Mouse (Mus musculus): ENCODE results near the gene Comtd1. TPM values are rescaled to one million over a fixed set of nuclear protein-coding genes. Genes with fewer than 3 reads are reported as not detected.

Gene Comtd1
- total and polyA plus RNA-seq, 2 experiments: 4.1 to 8.6 TPM

- Histone ChIP-seq H3K9ac (ENCODE audit: low read depth, low read length) (no peak overlapping the region), H3K27ac (replicated peaks; ENCODE audit: insufficient read depth, low read depth, low read length) (no peak overlapping the region), H3K4me1 (ENCODE audit: control insufficient read depth, insufficient read depth, low read length) (no peaks in the 10 kb centered on the region), H3K4me3 (ENCODE audit: insufficient read depth, low read depth, low read length) (no peak overlapping the region), H3K79me2 (ENCODE audit: control insufficient read depth, insufficient read depth, low read length) (no peaks in the 10 kb centered on the region), H3K36me3 (ENCODE audit: control insufficient read depth, insufficient read depth, low read length) (no peaks in the 10 kb centered on the region), H3K27me3 (ENCODE audit: control insufficient read depth, insufficient read depth, low read length) (no peaks in the 10 kb centered on the region)
- 76% methylated on average over 7 of the region's 7 CpGs for WGBS
- DNase-seq (ENCODE audit: extremely low read depth, low read depth, low spot score): no peak
- TF ChIP-seq CTCF (IDR thresholded peaks at IDR 0.05; ENCODE audit: low read depth, low read length): no peak
- no peak for TF ChIP-seq POLR2A (IDR thresholded peaks at IDR 0.05; ENCODE audit: extremely low read depth, insufficient read depth, low read length)
Measured at GRCm38 (mm10) chr14:21866291-21866690, 17.5 kb upstream of the Comtd1 start.

GRCm38 (mm10) chr14:21856886-21857285 lies 8.1 kb upstream of the Comtd1 start:
- Histone ChIP-seq H3K36me3 (ENCODE audit: control insufficient read depth, insufficient read depth, low read length) (no peaks in the 10 kb centered on the region), H3K4me1 (ENCODE audit: control insufficient read depth, insufficient read depth, low read length) (peaks cover 8% of the 10 kb centered on the region; the same call in 1 of the 2 replicates), H3K9ac (ENCODE audit: low read depth, low read length) (no peak overlapping the region), H3K4me3 (ENCODE audit: insufficient read depth, low read depth, low read length) (no peak overlapping the region), H3K27me3 (ENCODE audit: control insufficient read depth, insufficient read depth, low read length) (no peaks in the 10 kb centered on the region), H3K27ac (replicated peaks; ENCODE audit: insufficient read depth, low read depth, low read length) (no peak overlapping the region), H3K79me2 (ENCODE audit: control insufficient read depth, insufficient read depth, low read length) (no peaks in the 10 kb centered on the region)
- no peak for DNase-seq (ENCODE audit: extremely low read depth, low read depth, low spot score)
- TF ChIP-seq POLR2A (IDR thresholded peaks at IDR 0.05; ENCODE audit: extremely low read depth, insufficient read depth, low read length) (no peak), CTCF (IDR thresholded peaks at IDR 0.05; ENCODE audit: low read depth, low read length) (no peak)
- 93% methylated on average over 14 of the region's 14 CpGs for WGBS

- Histone ChIP-seq H3K27me3 (ENCODE audit: control insufficient read depth, insufficient read depth, low read length) (no peaks in the 10 kb centered on the region), H3K36me3 (ENCODE audit: control insufficient read depth, insufficient read depth, low read length) (no peaks in the 10 kb centered on the region), H3K4me3 (ENCODE audit: insufficient read depth, low read depth, low read length) (no peak overlapping the region), H3K79me2 (ENCODE audit: control insufficient read depth, insufficient read depth, low read length) (no peaks in the 10 kb centered on the region), H3K27ac (replicated peaks; ENCODE audit: insufficient read depth, low read depth, low read length) (no peak overlapping the region), H3K9ac (ENCODE audit: low read depth, low read length) (no peak overlapping the region), H3K4me1 (ENCODE audit: control insufficient read depth, insufficient read depth, low read length) (peaks cover 8% of the 10 kb centered on the region; the same call in 1 of the 2 replicates)
- DNase-seq (ENCODE audit: extremely low read depth, low read depth, low spot score): no peak
- 69% methylated on average over 3 of the region's 3 CpGs for WGBS
- TF ChIP-seq POLR2A (IDR thresholded peaks at IDR 0.05; ENCODE audit: extremely low read depth, insufficient read depth, low read length) (no peak), CTCF (IDR thresholded peaks at IDR 0.05; ENCODE audit: low read depth, low read length) (no peak)
Measured at GRCm38 (mm10) chr14:21855961-21856360, 7.2 kb upstream of the Comtd1 start.

GRCm38 (mm10) chr14:21854271-21854670 lies 5.5 kb upstream of the Comtd1 start:
- WGBS: 56% methylated on average over 9 of the region's 9 CpGs
- TF ChIP-seq POLR2A (IDR thresholded peaks at IDR 0.05; ENCODE audit: extremely low read depth, insufficient read depth, low read length) (no peak), CTCF (IDR thresholded peaks at IDR 0.05; ENCODE audit: low read depth, low read length) (no peak)
- Histone ChIP-seq H3K27me3 (ENCODE audit: control insufficient read depth, insufficient read depth, low read length) (no peaks in the 10 kb centered on the region), H3K27ac (replicated peaks; ENCODE audit: insufficient read depth, low read depth, low read length) (no peak overlapping the region), H3K4me3 (ENCODE audit: insufficient read depth, low read depth, low read length) (no peak overlapping the region), H3K9ac (ENCODE audit: low read depth, low read length) (no peak overlapping the region), H3K79me2 (ENCODE audit: control insufficient read depth, insufficient read depth, low read length) (no peaks in the 10 kb centered on the region), H3K4me1 (ENCODE audit: control insufficient read depth, insufficient read depth, low read length) (peaks cover 8% of the 10 kb centered on the region; the same call in 1 of the 2 replicates), H3K36me3 (ENCODE audit: control insufficient read depth, insufficient read depth, low read length) (no peaks in the 10 kb centered on the region)
- DNase-seq (ENCODE audit: extremely low read depth, low read depth, low spot score): no peak

GRCm38 (mm10) chr14:21853456-21854109 lies 4.8 kb upstream of the Comtd1 start:
- peak; percentile 50 for DNase-seq (ENCODE audit: extremely low read depth, low read depth, low spot score)
- no peak overlapping the region for H3K9ac ChIP-seq (ENCODE audit: low read depth, low read length)
- TF ChIP-seq CTCF (IDR thresholded peaks at IDR 0.05; ENCODE audit: low read depth, low read length) (peak; percentile 66), POLR2A (IDR thresholded peaks at IDR 0.05; ENCODE audit: extremely low read depth, insufficient read depth, low read length) (no peak)
- WGBS: 10% methylated on average over 17 of the region's 17 CpGs
- no peaks in the 10 kb centered on the region for H3K79me2 ChIP-seq (ENCODE audit: control insufficient read depth, insufficient read depth, low read length)
- H3K4me1 ChIP-seq (ENCODE audit: control insufficient read depth, insufficient read depth, low read length): peaks cover 8% of the 10 kb centered on the region; the same call in 1 of the 2 replicates
- H3K27ac ChIP-seq (replicated peaks; ENCODE audit: insufficient read depth, low read depth, low read length): no peak overlapping the region
- H3K27me3 ChIP-seq (ENCODE audit: control insufficient read depth, insufficient read depth, low read length): no peaks in the 10 kb centered on the region
- no peaks in the 10 kb centered on the region for H3K36me3 ChIP-seq (ENCODE audit: control insufficient read depth, insufficient read depth, low read length)
- H3K4me3 ChIP-seq (ENCODE audit: insufficient read depth, low read depth, low read length): no peak overlapping the region

Measured in liver, adult 2 months (tissue).